Mouse (Mus musculus) thymus, adult 2 months (tissue): Measurements from ENCODE around the gene Myo1c. TPM values are rescaled to one million over a fixed set of nuclear protein-coding genes. Genes with fewer than 3 reads are reported as not detected.

Source experiments
- DNase-seq: peaks from one replicate; pipeline ENCODE4 v3.0.0; 2021
- H3K27ac ChIP-seq: fragments of 200-500 bp; 2 replicates; pipeline ENCODE4 v1.5.1; 2012; ENCODE audit warnings: low read length, control low read depth; ENCODE audit not compliant: control insufficient read depth, insufficient read depth
- H3K27me3 ChIP-seq: fragments of 200-500 bp; 2 replicates; pipeline ENCODE4 v1.6.1; 2012; ENCODE audit warnings: mild to moderate bottlenecking, low read length, moderate library complexity, mixed read lengths; ENCODE audit not compliant: control insufficient read depth, insufficient read depth
- H3K36me3 ChIP-seq: fragments of 200-500 bp; 2 replicates; pipeline ENCODE4 v1.6.1; 2012; ENCODE audit warnings: mild to moderate bottlenecking, low read length, moderate library complexity; ENCODE audit not compliant: control insufficient read depth, insufficient read depth
- H3K4me1 ChIP-seq: fragments of 200-500 bp; replicated peaks from 2 replicates; pipeline ENCODE4 v1.6.1; 2012; ENCODE audit warnings: low read length; ENCODE audit not compliant: control insufficient read depth, insufficient read depth
- H3K4me3 ChIP-seq: fragments of 200-500 bp; 2 replicates; pipeline ENCODE4 v1.5.1; 2012; ENCODE audit warnings: mild to moderate bottlenecking, low read length, control low read depth, moderate library complexity; ENCODE audit not compliant: control insufficient read depth, insufficient read depth
- CTCF ChIP-seq: fragments of 200-500 bp; IDR thresholded peaks from 2 replicates; pipeline ENCODE4 v1.5.1; 2012; ENCODE audit warnings: mild to moderate bottlenecking, control low read depth, low read length, moderate library complexity, borderline replicate concordance; ENCODE audit not compliant: control insufficient read depth, poor library complexity, insufficient read depth; ENCODE audit errors: extremely low read depth
- POLR2A ChIP-seq: fragments of 200-500 bp; IDR thresholded peaks from 2 replicates; pipeline ENCODE4 v1.6.1; 2012; ENCODE audit warnings: mild to moderate bottlenecking, low read length, control low read depth, moderate library complexity; ENCODE audit not compliant: control insufficient read depth, poor library complexity, insufficient read depth; ENCODE audit errors: extremely low read depth
- WGBS: fragments of 180-500 bp; shearing (Covaris S2); methylation state at CpG from one replicate; pipeline ENCODE4 v1.1.7; 2018; 5-methylcytosine and 5-hydroxymethylcytosine counted together
- polyA plus RNA-seq: library from polyadenylated mRNA; depleted of rRNA; stranded (reverse); fragments of >200 nt; gene quantifications from 2 replicates; pipeline ENCODE4 v1.2.3, GENCODE M21; 2012

The Myo1c gene
- polyA plus RNA-seq, 1 experiment, result 90.2 TPM

DNA sequence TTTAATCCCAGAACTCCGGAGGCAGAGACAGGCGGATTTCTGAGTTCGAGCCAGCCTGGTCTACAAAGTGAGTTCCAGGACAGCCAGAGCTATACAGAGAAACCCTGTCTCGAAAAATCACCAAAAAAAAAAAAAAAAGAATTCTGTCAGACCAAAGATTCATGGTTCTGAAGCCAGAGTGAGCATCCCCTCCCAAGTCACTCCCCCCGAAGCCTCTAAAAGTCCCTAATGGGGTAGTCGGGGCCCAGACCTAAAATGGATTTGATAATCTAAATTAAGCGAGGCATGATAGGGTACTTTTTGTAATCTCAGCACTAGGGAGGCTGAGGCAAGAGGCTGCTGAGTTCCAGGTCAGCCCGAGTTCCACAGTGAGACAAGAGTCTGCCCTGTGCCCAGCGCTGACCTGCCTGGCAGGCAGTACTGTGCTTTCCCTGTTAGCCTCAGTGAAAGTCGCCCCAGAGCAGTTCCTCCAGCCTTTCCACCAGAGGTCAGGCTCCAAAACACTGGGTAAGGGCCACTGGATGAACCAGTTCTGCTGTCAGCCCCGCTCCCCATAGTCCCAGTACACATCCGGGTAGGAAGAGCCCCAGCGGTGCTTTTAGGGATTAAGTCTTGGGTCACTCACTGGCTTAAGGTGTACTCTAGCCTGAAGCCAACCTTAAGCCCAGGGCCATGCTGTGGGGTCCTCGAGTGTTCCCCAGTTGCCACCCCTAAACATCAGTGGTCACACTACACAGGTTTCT, 2.8 kb downstream of the Myo1c start:
- WGBS, result 38% methylated on average over 14 of the region's 14 CpGs
- Histone ChIP-seq H3K27me3 (no peaks in the 10 kb centered on the region), H3K4me1 (peaks cover 68% of the 10 kb centered on the region), H3K36me3 (no peaks in the 10 kb centered on the region), H3K27ac (peak overlapping the region; percentile 8; the same call in 1 of the 2 replicates), H3K4me3 (peak overlapping the region; percentile 1; the same call in 1 of the 2 replicates)
- DNase-seq, result peak; percentile 18
- TF ChIP-seq CTCF (no peak), POLR2A (no peak)

DNA sequence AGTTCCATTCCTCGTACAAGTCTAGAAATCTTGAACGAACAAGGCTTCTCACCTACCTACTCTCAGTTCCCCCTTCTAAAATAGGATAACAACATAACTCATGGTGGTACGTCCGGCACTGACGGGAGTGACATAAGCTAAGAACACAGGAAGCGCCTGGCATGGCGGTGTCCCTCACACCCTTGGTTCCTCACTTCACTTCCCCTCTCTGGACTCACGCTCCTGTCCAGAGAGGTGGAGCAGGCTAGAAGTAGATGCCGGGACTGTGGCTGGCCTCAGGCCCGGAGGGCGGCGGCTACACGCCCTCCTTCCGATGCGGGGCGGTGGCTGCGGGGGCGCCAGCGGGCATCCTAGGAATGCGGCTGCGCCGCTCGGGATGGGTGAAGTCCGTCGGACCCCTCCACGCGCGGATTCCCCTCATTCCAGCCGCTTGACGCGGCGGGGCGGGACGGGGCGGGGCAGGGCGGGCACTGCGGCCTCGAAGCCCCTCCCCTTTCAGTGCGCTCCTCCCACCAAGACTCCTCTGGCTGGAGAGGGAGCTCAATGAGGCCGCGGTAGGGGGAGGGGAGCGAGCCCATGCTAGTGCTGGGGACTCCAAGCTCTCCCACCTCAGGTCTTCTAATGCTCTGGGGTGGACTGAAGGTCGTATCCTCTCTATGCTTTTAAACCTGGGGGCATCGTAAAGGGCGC, 3.6 kb downstream of the Myo1c start:
- H3K36me3 ChIP-seq, result 0 out of 2 replicates have a peak, but pooled peaks cover 3% of the 10 kb centered on the region
- no peaks in the 10 kb centered on the region for H3K27me3 ChIP-seq
- no peak for TF ChIP-seq POLR2A
- peak; percentile 77 for DNase-seq
- peak overlapping the region; percentile 47; the same call in 1 of the 2 replicates for H3K27ac ChIP-seq
- 1% methylated on average over 45 of the region's 45 CpGs for WGBS
- peaks cover 68% of the 10 kb centered on the region for H3K4me1 ChIP-seq
- H3K4me3 ChIP-seq, result peak overlapping the region; percentile 57

DNA sequence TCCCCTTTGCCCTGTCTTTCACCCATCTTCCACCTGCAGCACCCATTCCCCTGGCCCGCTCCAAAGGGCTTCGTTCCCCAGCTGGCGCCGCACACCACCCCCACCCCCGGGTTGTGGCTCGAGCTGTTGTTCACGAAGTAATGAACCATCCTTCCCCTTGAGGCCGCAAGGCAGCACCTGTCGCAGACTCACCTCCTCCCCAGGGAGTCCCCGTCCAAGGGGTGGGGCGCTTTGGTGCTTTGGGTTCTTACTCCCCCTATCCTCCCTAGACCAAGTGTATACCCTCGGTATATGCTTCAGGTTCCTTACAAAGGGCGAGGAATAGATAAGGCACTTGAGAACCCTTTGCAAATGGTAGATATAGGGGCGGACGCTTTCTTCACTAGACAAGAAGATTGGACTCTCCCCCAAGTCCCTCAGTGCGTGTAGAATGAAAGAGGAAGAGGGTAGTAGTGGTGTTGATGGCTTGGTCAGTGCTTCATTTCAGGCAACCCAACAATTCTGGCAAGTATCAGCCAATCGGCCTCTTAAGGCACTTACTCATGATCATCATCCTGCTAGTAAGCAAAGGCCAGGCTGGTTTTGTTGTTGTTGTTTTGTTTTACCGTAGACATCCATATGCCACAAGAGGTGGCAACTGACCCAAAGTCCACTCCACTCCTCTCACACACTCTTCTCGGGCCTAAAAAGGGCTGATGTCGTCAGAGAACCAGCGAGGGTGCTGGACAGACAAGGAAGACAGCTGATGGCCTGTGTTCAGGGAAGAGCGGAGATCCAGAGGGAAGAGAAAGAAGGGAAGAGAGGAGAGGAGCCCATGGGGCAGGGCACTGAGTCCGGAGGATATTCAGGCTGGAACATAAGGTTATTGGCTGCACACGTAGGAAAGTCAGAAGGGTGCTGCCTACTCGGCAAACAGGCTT, 4.4 kb downstream of the Myo1c start:
- WGBS, result 40% methylated on average over 25 of the region's 25 CpGs

DNA sequence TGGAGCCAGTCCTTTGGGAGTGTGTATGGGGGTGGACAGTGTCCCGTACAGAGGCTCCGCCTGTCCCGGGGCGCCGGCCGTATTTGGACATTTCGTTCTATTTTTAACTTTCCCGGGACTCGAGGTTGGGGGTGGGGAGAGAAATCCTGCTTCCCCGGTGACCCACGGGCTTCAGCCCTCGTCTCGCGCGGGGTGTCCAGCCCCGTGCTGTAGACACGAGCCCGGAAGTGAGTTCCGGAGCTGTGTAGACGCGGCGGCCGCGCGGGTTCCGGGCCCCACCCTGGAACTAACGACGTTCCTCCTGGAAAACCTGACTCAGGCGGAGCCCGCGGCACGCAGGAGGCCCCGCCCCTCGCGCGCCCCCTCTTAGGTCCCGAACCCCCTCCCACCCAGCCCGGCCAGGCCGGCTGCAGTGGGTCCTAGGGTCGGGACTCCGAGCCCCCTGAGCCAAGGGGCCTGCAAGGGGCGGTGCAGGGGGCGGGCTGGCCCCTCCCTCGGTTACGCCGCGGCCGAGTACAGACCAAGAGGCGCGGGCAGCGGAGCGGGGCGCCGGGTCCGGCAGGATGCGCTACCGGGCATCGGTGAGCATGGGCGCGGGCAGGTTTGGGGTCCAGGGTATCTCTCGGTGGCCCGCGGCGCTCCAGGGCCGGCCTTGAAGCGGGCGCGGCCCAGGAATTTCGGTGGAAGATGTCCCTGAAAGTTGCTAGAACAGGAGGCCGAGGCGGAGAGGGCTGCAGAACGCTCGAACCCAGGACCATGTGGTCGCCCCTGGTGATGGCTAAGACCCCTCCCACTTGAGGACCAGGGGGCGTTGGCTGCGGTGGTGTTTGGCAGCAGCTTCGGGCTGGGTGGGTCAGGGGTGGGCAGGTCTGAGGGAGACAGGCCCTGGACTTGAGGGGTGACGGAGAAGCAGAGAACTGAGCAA, 5.6 kb downstream of the Myo1c start:
- peak overlapping the region; percentile 78 for H3K4me3 ChIP-seq
- peak overlapping the region; percentile 48; the same call in 1 of the 2 replicates for H3K27ac ChIP-seq
- H3K36me3 ChIP-seq, result peaks cover 3% of the 10 kb centered on the region; the same call in 1 of the 2 replicates
- peaks cover 56% of the 10 kb centered on the region for H3K4me1 ChIP-seq
- TF ChIP-seq POLR2A, result no peak
- TF ChIP-seq CTCF, result no peak
- WGBS, result 2% methylated on average over 77 of the region's 78 CpGs
- peak; percentile 67 for DNase-seq
- H3K27me3 ChIP-seq, result no peaks in the 10 kb centered on the region

More for the DNA sequence above, 4.4 kb downstream of the Myo1c start:
- Histone ChIP-seq H3K27ac (peak overlapping the region; percentile 48; the same call in 1 of the 2 replicates), H3K4me1 (peaks cover 63% of the 10 kb centered on the region), H3K27me3 (no peaks in the 10 kb centered on the region), H3K36me3 (0 out of 2 replicates have a peak, but pooled peaks cover 3% of the 10 kb centered on the region), H3K4me3 (peak overlapping the region; percentile 57)
- no peak for TF ChIP-seq POLR2A
- peak; percentile 65 for DNase-seq

DNA sequence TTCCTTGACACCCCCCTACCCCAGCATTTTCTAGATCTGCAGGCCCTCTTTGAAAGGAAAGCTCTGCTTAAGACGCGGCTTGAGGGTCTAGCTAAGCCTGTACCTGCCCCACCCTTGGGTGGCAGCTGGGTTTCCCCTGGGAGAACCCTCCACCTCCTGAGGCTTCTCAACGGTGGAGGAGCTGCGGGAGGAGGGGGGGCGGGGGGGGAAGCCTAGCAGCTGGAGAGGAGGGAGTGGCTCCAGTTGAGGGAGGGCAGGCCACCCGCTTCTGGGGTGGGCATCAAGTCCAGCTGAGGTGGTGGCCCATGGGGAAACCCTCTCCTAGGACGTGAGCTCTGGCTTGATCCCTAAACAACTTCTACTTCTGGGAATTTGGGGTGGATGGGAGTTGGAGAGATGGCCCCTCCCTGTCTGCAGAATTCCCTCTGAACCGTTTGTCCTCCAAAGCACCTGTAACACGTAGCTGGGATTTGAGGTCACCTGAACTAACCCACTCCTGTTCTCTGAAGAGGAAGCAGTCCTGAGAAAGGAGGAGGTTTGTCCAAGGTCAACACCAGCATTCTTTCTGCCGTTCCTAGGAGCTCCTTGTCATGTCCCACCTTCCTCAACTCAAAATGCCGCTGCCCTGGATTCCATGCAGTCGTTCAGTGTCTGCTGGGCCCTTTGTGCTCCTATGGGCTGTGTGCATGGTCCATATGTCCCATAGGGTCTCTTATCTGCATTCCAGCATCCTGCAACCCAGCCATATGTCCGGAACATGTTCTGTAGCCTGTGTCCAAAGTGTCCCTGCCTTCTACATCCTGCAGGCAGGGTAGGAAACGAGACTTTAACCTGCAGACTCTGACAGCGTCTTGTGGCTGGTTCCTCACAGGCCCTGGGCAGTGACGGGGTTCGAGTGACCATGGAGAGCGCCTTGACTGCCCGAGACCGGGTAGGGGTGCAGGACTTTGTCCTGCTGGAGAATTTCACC, 6.6 kb downstream of the Myo1c start:
- H3K27me3 ChIP-seq, result no peaks in the 10 kb centered on the region
- TF ChIP-seq POLR2A, result no peak
- TF ChIP-seq CTCF, result no peak
- no peak for DNase-seq
- peak overlapping the region; percentile 78 for H3K4me3 ChIP-seq
- H3K27ac ChIP-seq, result no peak overlapping the region
- H3K36me3 ChIP-seq, result peaks cover 13% of the 10 kb centered on the region
- H3K4me1 ChIP-seq, result peaks cover 52% of the 10 kb centered on the region
- 72% methylated on average over 20 of the region's 20 CpGs for WGBS
